Mouse (Mus musculus) frontal cortex, postnatal 25 days (tissue): ENCODE measurements around the gene Fbxw8.
A peak's percentile ranks its signal among the peaks of the same experiment; 100 is the strongest.

ENCODE experiments used
- DNase-seq, 2 experiments: peaks; one replicate each; pipeline ENCODE4 v3.0.0; 2022; ENCODE audit warnings: low spot score in 2 of 2

Fbxw8 gene

DNA sequence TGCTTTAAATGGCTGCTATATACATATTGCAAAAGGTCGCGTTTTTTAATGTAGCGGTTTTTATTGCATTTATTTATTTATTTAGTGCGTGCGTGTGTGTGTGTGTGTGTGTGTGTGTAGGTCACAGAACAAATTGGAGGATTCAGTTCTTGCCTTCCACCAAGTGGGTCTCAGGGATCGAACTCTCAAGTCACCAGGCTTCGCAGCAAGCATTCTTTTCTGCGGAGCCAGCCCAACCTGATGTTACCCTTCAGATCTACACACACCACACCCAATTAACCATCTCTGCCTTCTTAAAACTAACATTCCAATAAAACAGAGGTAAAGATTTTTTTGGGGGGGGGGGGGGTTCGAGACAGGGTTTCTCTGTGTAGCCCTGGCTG, 292 bp upstream of the Fbxw8 start:
- no peak for DNase-seq

- no peak for DNase-seq
Observed at GRCm38 (mm10) chr5:118149711-118150110, 5.6 kb downstream of the Fbxw8 start.

- no peak for DNase-seq
Observed at GRCm38 (mm10) chr5:118147264-118147663, 8.0 kb downstream of the Fbxw8 start.

DNA sequence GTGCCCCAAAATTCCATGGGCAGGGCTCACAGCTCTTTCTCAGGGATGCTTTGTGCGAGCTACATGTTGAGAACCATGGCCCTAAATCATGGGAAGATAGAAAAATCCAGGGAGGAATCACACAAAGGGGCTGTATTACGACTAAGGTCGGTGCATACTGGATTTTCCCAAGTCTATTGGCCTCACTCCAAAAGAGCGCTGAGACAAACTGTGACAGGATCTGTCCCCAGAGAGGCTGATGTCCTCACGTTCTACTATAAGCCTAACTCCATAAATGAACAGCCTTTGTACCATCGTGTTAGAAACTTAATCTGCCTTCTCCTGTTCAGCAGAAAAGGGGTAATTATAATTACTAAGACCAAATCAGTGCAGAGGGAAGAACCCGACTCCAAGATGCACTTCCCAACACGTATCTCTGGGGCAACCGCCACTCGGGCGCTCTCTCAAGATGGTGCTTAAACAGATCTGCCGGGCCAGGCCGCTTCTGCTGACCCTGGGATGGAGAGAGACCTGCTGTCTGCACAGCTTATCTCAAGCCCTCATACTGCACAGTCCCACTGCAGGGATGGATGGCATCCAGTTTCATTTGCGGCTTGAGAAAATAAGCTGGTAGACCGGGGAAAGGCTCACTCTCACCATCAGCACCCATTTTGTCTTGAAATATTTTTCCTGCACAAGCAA, 9.1 kb downstream of the Fbxw8 start:
- DNase-seq = no peak

- no peak for DNase-seq
Observed at GRCm38 (mm10) chr5:118145458-118145857, 9.8 kb downstream of the Fbxw8 start.

DNA sequence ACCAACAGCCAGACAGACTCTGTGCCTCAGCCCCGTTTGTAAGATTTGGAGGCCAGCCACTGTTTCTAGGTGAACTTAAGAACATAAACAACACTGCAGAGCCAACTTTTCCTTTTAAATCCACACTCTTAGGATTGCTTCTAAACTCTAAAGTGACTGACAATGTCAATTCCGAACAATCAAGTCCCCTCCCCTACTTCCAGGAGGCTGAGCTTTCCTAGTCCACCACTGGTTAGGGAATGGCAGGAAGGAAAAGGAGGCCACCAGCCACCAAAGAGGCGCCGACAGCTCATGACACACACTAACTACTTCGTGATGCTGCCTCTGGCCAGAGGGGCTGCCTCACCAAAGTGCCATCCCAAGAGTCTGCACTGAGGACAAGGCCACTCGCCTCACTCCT, 10.5 kb downstream of the Fbxw8 start:
- no peak for DNase-seq

- DNase-seq = no peak
Observed at GRCm38 (mm10) chr5:118144327-118144726, 10.9 kb downstream of the Fbxw8 start.

- no peak for DNase-seq
Observed at GRCm38 (mm10) chr5:118143211-118144026, 11.8 kb downstream of the Fbxw8 start.

GRCm38 (mm10) chr5:118142471-118142870, 12.8 kb downstream of the Fbxw8 start:
- no peak for DNase-seq

- no peak for DNase-seq
Observed at GRCm38 (mm10) chr5:118139630-118140029, 15.6 kb downstream of the Fbxw8 start.

GRCm38 (mm10) chr5:118136391-118136790, 18.9 kb downstream of the Fbxw8 start:
- DNase-seq = no peak

DNA sequence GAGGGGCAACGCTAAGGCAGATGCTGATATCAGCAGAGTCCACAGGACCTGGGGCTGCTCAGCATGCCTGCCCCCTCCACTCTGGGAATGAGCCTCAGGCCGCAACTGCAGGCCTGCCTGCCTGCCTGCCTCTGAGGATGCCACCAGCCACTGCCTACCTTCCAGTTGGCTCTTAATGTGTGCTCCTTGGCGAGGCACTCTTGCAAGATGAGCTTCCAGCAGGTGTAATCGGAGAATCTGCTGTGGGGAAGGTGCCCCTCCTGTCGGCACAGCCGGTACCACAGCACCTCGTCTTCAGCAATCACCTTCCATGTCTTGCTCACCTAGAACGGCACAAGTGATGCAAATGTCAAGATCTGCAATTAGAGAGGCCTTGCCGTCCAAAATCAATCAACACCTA, 26.6 kb downstream of the Fbxw8 start:
- DNase-seq = no peak

GRCm38 (mm10) chr5:118128208-118128607, 27.1 kb downstream of the Fbxw8 start:
- no peak for DNase-seq

- no peak for DNase-seq
Observed at GRCm38 (mm10) chr5:118126671-118127070, 28.6 kb downstream of the Fbxw8 start.

GRCm38 (mm10) chr5:118123096-118123495, 32.2 kb downstream of the Fbxw8 start:
- no peak for DNase-seq

DNA sequence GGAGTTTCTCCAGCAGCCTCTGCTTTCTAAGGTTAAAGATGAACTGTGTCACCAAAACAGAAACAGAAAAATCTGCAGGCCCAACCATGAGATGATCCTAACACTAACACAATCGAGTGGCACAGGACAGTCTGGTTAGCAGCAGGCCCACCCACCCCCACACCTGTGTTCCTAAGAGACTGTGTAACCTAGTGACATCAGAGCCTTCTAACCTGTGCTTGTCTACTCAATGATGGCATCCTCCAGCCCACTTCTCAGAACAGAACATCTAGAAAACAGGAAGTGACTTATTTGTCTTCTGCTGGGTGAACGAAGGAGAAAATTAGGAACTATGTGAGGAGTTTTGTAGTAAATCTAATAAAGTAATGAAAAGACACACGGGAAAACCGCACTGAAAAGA, 33.3 kb downstream of the Fbxw8 start:
- DNase-seq = no peak

DNA sequence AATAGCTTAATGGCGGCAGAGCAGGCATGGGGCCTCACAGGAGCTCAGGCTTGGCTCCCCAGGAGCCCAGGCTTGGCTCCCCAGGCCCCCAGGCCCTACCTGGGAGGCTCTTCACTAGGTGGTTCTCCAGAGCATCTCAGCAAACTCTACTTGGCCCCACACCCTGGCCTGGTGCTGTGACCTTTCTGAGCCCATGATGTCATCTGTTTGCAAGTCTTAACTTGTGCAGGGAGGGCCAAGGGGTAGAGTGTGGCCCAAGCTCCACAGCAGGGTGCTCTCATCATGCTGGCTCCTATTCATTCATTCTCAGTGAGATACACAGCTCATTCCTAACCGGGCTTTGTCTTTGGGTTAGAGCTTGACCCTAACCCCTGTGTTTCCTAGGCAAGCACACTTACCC, 34.6 kb downstream of the Fbxw8 start:
- no peak for DNase-seq

GRCm38 (mm10) chr5:118118922-118119321, 36.3 kb downstream of the Fbxw8 start:
- DNase-seq = no peak

DNA sequence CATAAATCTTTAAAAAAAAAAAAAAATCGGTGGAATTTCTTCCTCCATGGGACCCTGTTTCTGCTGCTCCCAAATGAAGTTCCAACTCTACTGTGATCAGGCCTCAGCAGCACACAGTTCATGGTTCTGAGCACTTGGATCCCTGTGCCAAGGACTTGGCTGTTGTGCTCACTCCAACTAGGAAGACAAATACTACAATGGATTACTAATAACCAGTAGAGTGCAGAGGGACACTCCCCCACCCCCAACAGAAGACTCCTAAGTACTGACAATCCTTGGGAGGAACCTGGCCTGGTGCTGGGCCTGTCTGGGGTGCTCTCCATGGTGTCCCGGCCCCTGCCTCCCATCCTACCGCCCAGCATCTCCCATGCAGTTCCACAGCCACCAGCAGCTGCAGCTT, 36.9 kb downstream of the Fbxw8 start:
- no peak for DNase-seq

GRCm38 (mm10) chr5:118113617-118114016, 41.6 kb downstream of the Fbxw8 start:
- DNase-seq = peak; percentile 60 to 64

DNA sequence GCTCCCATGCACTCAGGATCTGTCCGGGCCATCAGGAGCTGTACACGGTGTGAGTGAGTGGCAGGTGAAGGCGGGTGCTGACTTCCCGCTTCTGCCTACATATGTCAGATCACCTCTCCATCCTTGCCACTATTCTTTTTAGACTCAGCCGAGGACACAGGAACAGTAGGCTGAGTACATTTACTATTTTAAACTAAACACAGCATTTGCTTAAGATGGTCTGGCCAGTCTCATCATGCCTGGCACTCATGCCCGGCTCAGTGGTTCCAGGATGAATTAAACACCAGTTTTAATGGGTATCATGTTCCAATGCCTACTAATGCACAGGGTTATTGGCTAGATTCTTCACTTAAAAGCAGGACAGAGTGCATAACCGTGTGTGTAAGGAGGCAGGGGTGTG, 42.2 kb downstream of the Fbxw8 start:
- no peak for DNase-seq

DNA sequence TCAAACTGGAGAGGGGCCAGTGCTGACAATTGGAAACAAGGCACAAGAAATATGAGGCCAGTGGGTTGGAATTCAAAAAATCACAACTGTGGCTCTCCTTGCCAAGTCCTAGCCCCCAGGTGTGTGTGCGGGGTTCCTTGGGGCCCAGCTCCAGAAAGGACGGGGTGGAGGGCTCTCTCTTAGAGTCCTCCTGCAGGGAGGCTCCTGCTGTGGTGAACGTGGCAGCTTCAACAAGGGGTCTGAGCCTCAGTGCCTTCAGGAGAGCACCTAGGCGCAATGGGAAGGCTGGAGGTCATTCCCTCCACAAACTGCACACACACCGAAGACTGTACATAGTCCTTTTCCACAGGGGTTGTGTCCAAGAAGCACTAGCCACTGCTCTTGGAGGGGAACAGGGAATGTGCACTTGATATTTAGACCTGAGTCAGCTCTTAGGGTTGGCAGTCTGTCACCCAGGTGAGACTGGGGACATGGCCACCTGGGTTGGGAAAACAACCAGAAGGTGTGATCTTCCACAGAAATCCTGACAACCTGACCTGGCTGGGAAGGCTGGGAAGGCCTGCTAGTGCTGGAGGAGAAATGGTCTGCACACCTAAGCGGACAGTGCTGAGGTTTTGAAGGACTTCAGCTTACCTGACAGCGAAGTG, 46.3 kb downstream of the Fbxw8 start:
- no peak for DNase-seq
